Mouse (Mus musculus) neutrophil, adult 5-6 weeks (primary cell): ENCODE results near the gene Plcl2. TPM values are rescaled to one million over a fixed set of nuclear protein-coding genes. Genes with fewer than 3 reads are reported as not detected.

ENCODE experiments used
- ATAC-seq: fragments of 151-379, 151-347 bp; 2 replicates; pipeline ENCODE4 v1.8.0; 2017; ENCODE audit warnings: mild to moderate bottlenecking, moderate TSS enrichment; ENCODE audit not compliant: insufficient number of reproducible peaks, poor library complexity, low FRiP score, severe bottlenecking; ENCODE audit errors: extremely low read depth
- total RNA-seq: library from RNA; stranded (forward); fragments of 200-1000 nt; gene quantifications from 2 replicates; pipeline ENCODE4 v1.2.3, GENCODE M21; 2017

The Plcl2 gene
- total RNA-seq, 1 experiment from 2014 or later = 93.9 TPM

DNA sequence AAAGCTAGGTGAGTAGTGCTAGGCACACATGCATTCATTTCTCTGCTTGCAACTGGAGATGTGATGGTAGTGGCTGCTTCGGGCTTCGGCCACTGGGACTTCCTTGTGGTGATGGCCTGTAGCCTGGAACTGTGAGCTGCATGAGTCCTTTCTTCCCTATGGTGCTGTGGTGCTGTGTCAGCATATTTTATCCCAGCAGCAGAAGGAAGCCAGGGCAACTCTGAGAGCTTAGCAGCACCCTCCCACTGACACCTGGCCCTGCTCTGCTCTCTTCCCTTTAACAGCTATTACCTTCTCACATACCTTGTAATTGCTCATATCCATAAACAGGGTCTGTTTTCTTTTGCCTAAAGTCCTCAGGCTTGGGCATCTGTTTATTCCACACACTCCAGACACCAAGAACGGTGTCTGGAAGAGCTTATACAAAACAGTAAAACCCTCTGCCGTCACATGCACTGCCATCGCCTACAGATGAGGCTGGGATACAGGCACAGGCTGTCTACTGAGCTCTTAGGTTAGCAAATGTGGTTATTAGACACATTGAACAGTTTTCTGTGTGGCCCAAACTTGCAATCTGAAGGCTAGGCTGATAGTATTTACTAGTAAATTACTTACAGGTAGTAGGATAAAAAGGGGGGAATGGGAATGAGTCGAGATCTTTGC, 139.7 kb downstream of the Plcl2 start:
- no peak for ATAC-seq

DNA sequence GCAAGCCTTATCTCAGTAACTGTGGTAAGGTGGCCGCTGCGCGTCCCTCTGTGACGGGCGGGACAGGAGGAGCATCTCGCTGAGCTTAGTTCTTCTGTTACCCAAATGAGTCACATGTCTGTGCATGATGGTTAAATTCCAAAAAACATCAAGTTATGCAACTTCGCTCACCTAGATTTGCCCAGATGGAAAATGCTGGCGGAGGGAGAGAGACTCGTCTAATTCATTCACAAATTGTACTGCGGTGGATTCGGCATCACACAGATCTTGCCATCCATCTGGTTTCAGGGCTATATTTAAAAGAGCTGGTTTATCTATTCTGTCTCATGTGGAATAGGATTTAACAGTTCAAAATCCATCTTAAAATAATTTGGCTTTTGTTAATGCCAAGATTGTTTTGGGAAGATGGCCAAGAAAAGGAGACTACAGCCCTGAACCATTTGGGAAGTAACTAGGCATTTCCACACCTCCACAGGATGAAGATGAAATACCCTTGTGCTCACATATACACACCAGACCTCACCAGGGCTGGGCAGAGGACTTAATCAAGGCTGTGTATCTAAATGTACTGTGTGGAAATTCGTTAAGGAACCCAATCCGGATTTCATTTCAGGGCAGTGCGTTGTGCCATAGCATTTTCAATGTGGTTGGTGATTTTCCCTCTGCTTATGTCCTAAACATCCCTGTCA, 141.5 kb downstream of the Plcl2 start:
- ATAC-seq = no peak

GRCm38 (mm10) chr17:50654741-50655415, 145.7 kb downstream of the Plcl2 start:
- ATAC-seq = no peak

- ATAC-seq = no peak
Observed at GRCm38 (mm10) chr17:50655416-50655776, 146.2 kb downstream of the Plcl2 start.

DNA sequence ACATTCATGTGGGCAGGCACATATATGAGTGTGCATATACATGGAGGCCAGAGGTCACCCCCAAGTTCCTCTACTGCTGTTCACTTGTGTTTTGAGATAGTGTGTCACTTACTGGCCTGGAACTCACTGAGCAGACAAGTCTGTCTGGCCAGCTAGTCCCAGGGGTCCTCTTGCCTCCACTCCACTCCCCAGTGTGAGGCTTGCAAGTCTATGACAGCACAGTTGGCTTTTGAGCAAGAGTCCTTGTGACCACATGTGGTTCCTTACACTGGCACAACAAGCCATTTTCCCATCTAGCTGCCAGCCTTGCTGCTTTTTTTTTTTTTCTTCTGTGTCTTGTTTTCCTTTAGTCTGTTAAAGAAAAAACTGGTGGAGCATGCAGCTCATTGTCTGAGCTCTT, 148.1 kb downstream of the Plcl2 start:
- ATAC-seq = no peak

- no peak for ATAC-seq
Observed at GRCm38 (mm10) chr17:50658901-50659300, 149.7 kb downstream of the Plcl2 start.

- no peak for ATAC-seq
Observed at GRCm38 (mm10) chr17:50667596-50667995, 158.4 kb downstream of the Plcl2 start.

DNA sequence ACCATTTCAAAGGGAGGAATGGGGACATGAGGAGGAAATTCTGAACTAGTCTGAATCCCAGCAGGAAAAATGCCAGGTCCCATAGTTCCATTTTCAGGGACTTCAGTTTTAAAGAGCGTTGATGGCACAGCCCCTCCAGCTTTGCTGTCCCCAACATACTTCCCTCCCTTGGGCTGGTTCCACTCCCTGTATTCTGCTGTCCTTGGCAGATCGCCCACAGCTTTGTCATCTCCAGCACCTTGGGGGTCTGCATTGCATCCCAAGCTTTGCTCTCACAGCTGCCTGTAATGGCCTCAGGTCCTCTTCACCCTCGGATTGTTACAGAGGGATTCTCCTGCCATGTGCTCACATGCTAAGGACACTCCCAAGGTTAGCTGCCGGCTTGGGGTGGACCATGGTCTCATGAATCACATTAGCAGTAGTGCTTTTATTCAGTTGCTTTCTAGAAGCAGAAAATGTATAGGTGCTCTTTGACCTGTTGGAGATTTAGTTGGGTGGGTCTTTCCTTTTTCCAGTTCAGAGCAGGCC, 159.5 kb downstream of the Plcl2 start:
- ATAC-seq = no peak

GRCm38 (mm10) chr17:50671416-50671815, 162.2 kb downstream of the Plcl2 start:
- no peak for ATAC-seq

DNA sequence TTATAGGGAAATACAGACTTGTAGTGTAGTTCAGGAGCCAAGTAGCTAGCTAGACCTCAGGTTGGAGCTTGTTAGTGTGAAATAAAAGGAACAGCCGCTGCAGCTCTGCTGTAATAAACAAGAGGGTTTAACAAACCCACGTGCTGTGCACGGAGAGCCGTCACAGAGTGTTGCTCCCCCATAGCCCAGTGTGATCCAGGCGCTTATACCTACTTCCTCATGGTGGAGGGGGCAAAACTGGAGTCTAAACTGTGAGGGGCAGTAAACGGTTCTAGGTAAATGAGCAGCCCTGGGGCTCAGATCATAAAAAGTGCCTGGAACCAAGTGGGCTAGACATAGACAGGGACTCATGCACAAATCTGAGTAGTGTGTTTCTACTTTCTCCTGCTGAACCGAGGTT, 165.4 kb downstream of the Plcl2 start:
- ATAC-seq = no peak

DNA sequence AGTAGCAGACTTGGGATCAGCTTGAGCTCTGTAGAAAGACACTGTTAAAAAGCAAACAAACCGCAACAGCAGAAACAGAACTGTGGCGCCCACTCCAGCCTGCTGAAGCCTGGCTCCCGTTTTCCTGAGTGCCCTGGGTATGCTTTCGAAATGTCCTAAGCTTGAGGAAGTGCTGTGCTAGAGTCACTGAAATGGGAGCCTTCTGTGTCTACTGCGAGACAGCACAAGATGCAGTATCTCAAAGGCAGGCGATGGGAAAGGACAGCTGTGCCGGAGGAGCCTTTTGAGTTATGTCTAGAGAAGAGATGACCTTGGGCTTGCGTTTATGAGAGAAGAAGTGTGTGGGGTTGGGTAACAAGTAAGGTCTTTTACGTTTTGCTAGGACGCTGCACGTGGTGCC, 166.0 kb downstream of the Plcl2 start:
- no peak for ATAC-seq

GRCm38 (mm10) chr17:50677334-50677733, 168.1 kb downstream of the Plcl2 start:
- ATAC-seq = no peak

DNA sequence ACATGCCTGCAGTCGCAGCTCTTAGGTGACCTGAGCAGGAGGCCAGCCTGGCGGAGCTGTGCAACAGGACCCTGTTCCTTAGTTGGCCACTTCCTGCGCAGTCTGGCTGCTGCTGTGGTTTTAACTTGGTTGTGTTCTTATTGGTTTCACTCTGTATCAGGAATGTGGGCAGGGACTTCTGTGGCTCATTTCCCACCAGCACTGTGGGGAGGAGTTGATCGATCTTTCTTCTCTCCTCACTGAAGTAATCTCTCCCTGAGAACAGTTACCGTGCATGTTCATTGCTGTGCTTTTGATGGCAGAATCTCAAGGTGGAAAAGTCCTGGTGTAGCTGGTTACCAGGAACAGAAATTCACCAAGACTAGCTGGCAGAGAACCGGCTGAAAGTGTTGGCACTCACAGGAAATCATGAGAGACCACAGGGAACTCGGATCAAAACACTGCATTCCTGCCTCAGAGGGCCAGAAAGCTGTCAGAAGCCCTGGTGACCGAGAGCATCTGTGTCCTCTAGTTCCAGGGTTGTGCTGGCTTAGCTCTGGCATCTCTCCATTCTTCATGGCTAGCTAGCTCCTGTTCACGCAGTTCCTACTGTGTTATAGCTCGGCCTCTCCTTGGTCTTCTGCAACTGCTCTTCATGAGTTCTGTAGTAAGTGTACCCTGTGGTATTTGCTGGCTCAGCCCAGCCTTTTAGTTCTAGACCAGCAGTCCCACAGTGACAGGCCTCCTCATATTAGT, 168.9 kb downstream of the Plcl2 start:
- no peak for ATAC-seq

DNA sequence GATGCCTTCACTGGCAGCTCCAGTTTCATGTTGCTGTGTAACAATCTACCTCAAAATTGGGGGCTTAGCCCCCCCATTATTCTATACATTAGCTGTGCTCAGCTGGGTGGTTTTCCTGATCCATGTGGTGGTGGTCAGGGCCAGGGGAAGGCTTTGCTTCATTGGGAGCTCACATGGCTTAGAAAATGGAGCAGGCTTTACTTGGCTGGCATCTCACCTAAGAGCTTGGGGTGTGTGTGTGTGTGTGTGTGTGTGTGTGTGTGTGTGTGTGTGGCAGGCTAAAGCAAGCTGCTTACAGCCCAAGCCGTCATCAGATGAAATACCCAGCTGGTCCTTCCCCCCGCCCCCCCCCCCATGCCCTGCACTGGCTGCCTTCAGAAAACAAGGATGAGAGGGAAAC, 169.5 kb downstream of the Plcl2 start:
- ATAC-seq = no peak

- no peak for ATAC-seq
Observed at GRCm38 (mm10) chr17:50679613-50680534, 170.7 kb downstream of the Plcl2 start.

DNA sequence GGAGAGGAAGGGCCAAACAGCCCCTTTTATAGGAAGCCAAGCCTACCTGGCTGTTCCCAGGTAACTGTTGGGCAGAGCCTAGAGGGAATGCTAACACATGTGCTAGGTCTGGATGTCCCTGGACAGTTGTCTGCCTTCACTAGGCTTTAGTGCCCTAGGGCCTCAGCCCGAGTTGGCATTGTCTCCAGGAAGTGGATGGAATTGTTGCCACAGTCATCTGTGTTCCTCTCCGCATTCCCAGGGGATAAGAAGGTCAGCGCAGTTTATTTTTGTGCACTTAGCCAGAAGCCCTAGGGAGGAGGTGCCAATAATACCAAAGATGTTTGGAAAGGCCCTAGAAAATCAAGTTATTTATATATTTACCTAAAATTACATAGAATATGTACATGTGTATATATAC, 173.5 kb downstream of the Plcl2 start:
- ATAC-seq = no peak

GRCm38 (mm10) chr17:50684960-50685645, 175.9 kb downstream of the Plcl2 start:
- no peak for ATAC-seq

- no peak for ATAC-seq
Observed at GRCm38 (mm10) chr17:50687670-50688069, 178.5 kb downstream of the Plcl2 start.
